Mouse (Mus musculus) C2C12 (cell line): ENCODE results near the gene Asb6. TPM values are rescaled to one million over a fixed set of nuclear protein-coding genes. Genes with fewer than 3 reads are reported as not detected.

ENCODE experiments used
- H3K27me3 ChIP-seq: one replicate; pipeline ENCODE4 v1.6.1; 2011; ENCODE audit not compliant: control insufficient read depth, insufficient read depth, insufficient read length
- H3K36me3 ChIP-seq: one replicate; pipeline ENCODE4 v1.6.1; 2011; ENCODE audit not compliant: control insufficient read depth, insufficient read depth
- H3K4me3 ChIP-seq: one replicate; pipeline ENCODE4 v1.5.1; 2011; ENCODE audit warnings: mild to moderate bottlenecking, control low read depth; ENCODE audit not compliant: poor library complexity, insufficient read depth, severe bottlenecking
- H3K79me2 ChIP-seq: one replicate; pipeline ENCODE4 v1.6.1; 2011; ENCODE audit not compliant: control insufficient read depth, insufficient read depth
- H3K79me3 ChIP-seq: one replicate; pipeline ENCODE4 v1.6.1; 2011; ENCODE audit warnings: low read depth, control low read depth
- H3ac ChIP-seq: one replicate; pipeline ENCODE3; 2011; ENCODE audit warnings: low read depth; ENCODE audit not compliant: control insufficient read depth, insufficient read length
- CEBPB ChIP-seq: IDR thresholded peaks from one replicate; pipeline ENCODE4 v1.6.1; 2011; ENCODE audit warnings: low read depth, mild to moderate bottlenecking, control low read depth, moderate library complexity
- CTCF ChIP-seq: IDR thresholded peaks from one replicate; pipeline ENCODE4 v1.5.1; 2011; ENCODE audit not compliant: control insufficient read depth, insufficient read depth, insufficient read length
- FOSL1 ChIP-seq: IDR thresholded peaks from one replicate; pipeline ENCODE4 v1.8.0; 2011; ENCODE audit warnings: mild to moderate bottlenecking, low read length; ENCODE audit not compliant: poor library complexity, insufficient read depth, severe bottlenecking
- MAX ChIP-seq: IDR thresholded peaks from one replicate; pipeline ENCODE4 v1.6.1; 2011; ENCODE audit warnings: mild to moderate bottlenecking, control low read depth
- MYOD1 ChIP-seq: IDR thresholded peaks from one replicate; pipeline ENCODE4 v1.6.1; 2011; ENCODE audit warnings: low read depth; ENCODE audit not compliant: control insufficient read depth, insufficient read length
- MYOG ChIP-seq: IDR thresholded peaks from one replicate; pipeline ENCODE4 v1.6.1; 2011; ENCODE audit not compliant: control insufficient read depth, insufficient read length; ENCODE audit errors: extremely low read depth
- USF1 ChIP-seq: IDR thresholded peaks from one replicate; pipeline ENCODE4 v1.6.1; 2011; ENCODE audit warnings: low read depth, mild to moderate bottlenecking, control low read depth, moderate library complexity
- polyA plus RNA-seq: library from polyadenylated mRNA; unstranded; fragments of >200 nt; fragmentation: generic; extraction: Trizol; gene quantifications from one replicate; pipeline ENCODE4 v1.2.1, GENCODE M21; 2012; ENCODE audit warnings: missing spikeins

Asb6 gene
- polyA plus RNA-seq, 1 experiment = 69.2 TPM

GRCm38 (mm10) chr2:30807648-30808295 is 22.4 kb downstream of the Asb6 start, which contains the start of gene Ntmt1:
TSS of gene Ntmt1 (plus strand) at chr2:30807826.
- Histone ChIP-seq H3K4me3 (peak within 1 kb of the TSS; percentile 89), H3K27me3 (no peaks in the 10 kb centered on the region), H3K36me3 (peaks cover 23% of the 10 kb centered on the region), H3K79me2 (peaks cover 51% of the 10 kb centered on the region), H3ac (peak within 1 kb of the TSS; percentile 86), H3K79me3 (peaks cover 47% of the 10 kb centered on the region)
- TF ChIP-seq USF1 = no peak
- TF ChIP-seq MYOD1 = no peak
- TF ChIP-seq CTCF = no peak
- TF ChIP-seq FOSL1 = no peak
- TF ChIP-seq MAX = peak; percentile 92
- no peak for TF ChIP-seq CEBPB
- no peak for TF ChIP-seq MYOG

- Histone ChIP-seq H3K79me2 (peaks cover 45% of the 10 kb centered on the region), H3K4me3 (peak overlapping the region; percentile 27), H3K79me3 (peaks cover 43% of the 10 kb centered on the region), H3K36me3 (peaks cover 18% of the 10 kb centered on the region), H3K27me3 (no peaks in the 10 kb centered on the region), H3ac (peak overlapping the region; percentile 56)
- TF ChIP-seq MYOD1 (no peak), MAX (no peak), FOSL1 (no peak), CEBPB (no peak), USF1 (no peak), MYOG (no peak), CTCF (no peak)
Measured at GRCm38 (mm10) chr2:30807147-30807647, 22.9 kb downstream of the Asb6 start.

GRCm38 (mm10) chr2:30805983-30806382 is 24.1 kb downstream of the Asb6 start:
- TF ChIP-seq MYOG = no peak
- no peak for TF ChIP-seq MYOD1
- TF ChIP-seq CTCF = no peak
- TF ChIP-seq CEBPB = no peak
- no peak overlapping the region for H3ac ChIP-seq
- peaks cover 33% of the 10 kb centered on the region for H3K79me2 ChIP-seq
- no peak overlapping the region for H3K4me3 ChIP-seq
- H3K27me3 ChIP-seq = peaks cover 6% of the 10 kb centered on the region
- peaks cover 12% of the 10 kb centered on the region for H3K36me3 ChIP-seq
- peaks cover 31% of the 10 kb centered on the region for H3K79me3 ChIP-seq

GRCm38 (mm10) chr2:30803604-30804003 is 26.5 kb downstream of the Asb6 start, which contains the start of gene 1700001O22Rik:
TSS of gene 1700001O22Rik (minus strand) at chr2:30803661.
- Histone ChIP-seq H3K79me3 (peaks cover 8% of the 10 kb centered on the region), H3K79me2 (peaks cover 9% of the 10 kb centered on the region), H3K36me3 (no peaks in the 10 kb centered on the region), H3K4me3 (no peak within 1 kb of the TSS), H3K27me3 (peaks cover 10% of the 10 kb centered on the region), H3ac (no peak within 1 kb of the TSS)
- no peak for TF ChIP-seq MYOG
- TF ChIP-seq MYOD1 = no peak
- no peak for TF ChIP-seq CEBPB
- TF ChIP-seq CTCF = no peak
- TF ChIP-seq USF1 = no peak

DNA sequence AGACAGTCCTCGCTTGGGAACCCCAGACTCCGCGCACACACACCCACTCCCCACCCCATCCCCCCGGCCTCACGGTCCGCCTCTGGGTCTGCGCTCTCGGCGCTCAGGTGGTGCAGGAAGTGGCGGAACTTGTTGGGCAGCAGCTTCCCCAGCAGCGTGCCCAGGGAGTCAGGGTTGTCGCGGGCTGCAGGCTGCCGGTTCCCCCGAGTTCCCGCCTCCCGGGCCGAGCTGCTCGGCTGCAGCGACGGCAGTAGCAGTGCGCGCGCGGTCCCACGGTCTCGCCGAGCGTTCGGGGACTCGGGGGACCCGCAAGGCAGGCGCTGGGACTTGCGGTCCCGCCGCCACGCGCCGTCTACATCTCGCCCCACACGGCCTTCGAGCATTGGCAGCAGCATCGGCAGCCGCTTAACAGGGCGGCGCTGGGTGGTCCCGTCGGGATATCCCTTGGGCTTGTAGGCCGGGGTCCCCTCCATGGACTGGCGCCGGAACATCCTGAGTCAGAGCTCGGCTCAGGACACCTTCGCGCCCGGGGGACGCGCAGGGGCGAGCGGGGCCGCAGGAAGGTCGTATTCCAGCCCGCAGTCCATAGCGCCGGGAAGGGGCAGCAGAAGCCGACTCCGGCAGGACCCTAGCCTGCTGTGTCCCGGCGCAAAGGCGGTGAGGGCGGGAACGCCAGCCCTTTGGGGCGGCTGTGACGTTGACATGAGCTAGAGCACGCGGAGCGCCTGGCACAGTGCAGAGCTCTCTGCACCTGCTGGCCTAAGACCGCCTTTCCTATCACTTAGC is 28.9 kb downstream of the Asb6 start:
- Histone ChIP-seq H3K36me3 (no peaks in the 10 kb centered on the region), H3ac (peak overlapping the region; percentile 46), H3K79me3 (no peaks in the 10 kb centered on the region), H3K27me3 (peaks cover 10% of the 10 kb centered on the region), H3K4me3 (no peak overlapping the region), H3K79me2 (no peaks in the 10 kb centered on the region)
- TF ChIP-seq MYOG (no peak), MYOD1 (no peak)
